Mouse (Mus musculus) liver, embryonic 11.5 days (tissue): Measurements from ENCODE around the gene Zc3h18. TPM values are rescaled to one million over a fixed set of nuclear protein-coding genes. Genes with fewer than 3 reads are reported as not detected.

Experiments used
- ATAC-seq: fragments of 200-750 bp; cut with Nextera tagmentation; replicated peaks from 2 replicates; pipeline ENCODE4 v1.8.0; 2017; ENCODE audit warnings: moderate number of reproducible peaks, mild to moderate bottlenecking, moderate TSS enrichment, moderate library complexity; ENCODE audit not compliant: low FRiP score
- DNase-seq: peaks from one replicate; pipeline ENCODE4 v3.0.0-alpha.2; 2017; ENCODE audit warnings: low spot score
- H3K27ac ChIP-seq: fragments of 300-500 bp; sonication (generic); 2 replicates; pipeline ENCODE4 v1.5.1; 2014; ENCODE audit warnings: mild to moderate bottlenecking, low read depth, low read length, control low read depth
- H3K27me3 ChIP-seq: fragments of 300-500 bp; sonication (generic); replicated peaks from 2 replicates; pipeline ENCODE4 v1.6.1; 2014; ENCODE audit warnings: low read length, mixed read lengths; ENCODE audit not compliant: control insufficient read depth, insufficient read depth
- H3K36me3 ChIP-seq: fragments of 300-500 bp; sonication (generic); 2 replicates; pipeline ENCODE4 v1.6.1; 2014; ENCODE audit warnings: mild to moderate bottlenecking, low read length, moderate library complexity, mixed read lengths; ENCODE audit not compliant: control insufficient read depth, insufficient read depth
- H3K4me1 ChIP-seq: fragments of 300-500 bp; sonication (generic); replicated peaks from 2 replicates; pipeline ENCODE4 v1.6.1; 2014; ENCODE audit warnings: low read length, mixed read lengths; ENCODE audit not compliant: control insufficient read depth, insufficient read depth
- H3K4me2 ChIP-seq: fragments of 300-500 bp; sonication (generic); 2 replicates; pipeline ENCODE4 v1.6.1; 2014; ENCODE audit warnings: mild to moderate bottlenecking, control low read depth, moderate library complexity
- H3K4me3 ChIP-seq: fragments of 300-500 bp; sonication (generic); 2 replicates; pipeline ENCODE4 v1.5.1; 2014; ENCODE audit warnings: low read depth, low read length, control low read depth
- H3K9ac ChIP-seq: fragments of 300-500 bp; sonication (generic); 2 replicates; pipeline ENCODE4 v1.6.1; 2014; ENCODE audit warnings: low read depth, low read length, control low read depth
- H3K9me3 ChIP-seq: fragments of 300-500 bp; sonication (generic); 2 replicates; pipeline ENCODE4 v1.6.1; 2016; ENCODE audit warnings: low read length, inconsistent platforms, mixed read lengths; ENCODE audit not compliant: control insufficient read depth
- WGBS: fragments of 180-500 bp; shearing (Covaris S2); extraction: QIAGEN DNeasy Blood & Tissue Kit; methylation state at CpG from one replicate; pipeline ENCODE4 v1.1.7; 2014; 5-methylcytosine and 5-hydroxymethylcytosine counted together
- polyA plus RNA-seq: library from polyadenylated mRNA; unstranded; fragments of >200 nt; fragmentation: Nextera tagmentation; extraction: Ambion mirVana; gene quantifications from 2 replicates; pipeline ENCODE4 v1.2.1, GENCODE M21; 2014

The Zc3h18 gene
- polyA plus RNA-seq, 1 experiment from 2014 or later, result 44.2 TPM

DNA sequence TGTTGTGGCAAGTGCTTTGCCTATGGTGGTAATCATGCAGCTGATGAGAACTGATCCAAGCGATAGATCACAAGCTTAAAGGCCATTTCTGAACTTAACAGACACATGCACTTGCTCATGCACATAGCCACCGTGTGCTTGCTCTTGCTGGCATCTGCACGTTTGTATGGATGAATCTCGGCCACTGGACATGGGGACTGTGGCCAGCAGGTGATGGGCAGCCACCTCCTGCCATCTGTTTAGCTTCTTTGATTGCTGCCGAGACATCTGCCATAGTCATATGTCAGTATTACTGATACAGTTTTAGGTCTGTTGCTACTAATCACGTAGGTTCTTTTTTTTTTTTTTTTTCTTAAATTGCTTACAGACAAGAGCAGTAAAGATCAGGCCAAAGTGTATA is 18.9 kb downstream of the Zc3h18 start:
- no peak for ATAC-seq
- Histone ChIP-seq H3K4me3 (no peak overlapping the region), H3K4me1 (no peaks in the 10 kb centered on the region), H3K9me3 (no peaks in the 10 kb centered on the region), H3K27ac (no peak overlapping the region), H3K4me2 (no peak overlapping the region), H3K27me3 (no peaks in the 10 kb centered on the region), H3K9ac (no peak overlapping the region), H3K36me3 (peaks cover 36% of the 10 kb centered on the region)
- WGBS, result 89% methylated on average over 6 of the region's 6 CpGs
- DNase-seq, result no peak

DNA sequence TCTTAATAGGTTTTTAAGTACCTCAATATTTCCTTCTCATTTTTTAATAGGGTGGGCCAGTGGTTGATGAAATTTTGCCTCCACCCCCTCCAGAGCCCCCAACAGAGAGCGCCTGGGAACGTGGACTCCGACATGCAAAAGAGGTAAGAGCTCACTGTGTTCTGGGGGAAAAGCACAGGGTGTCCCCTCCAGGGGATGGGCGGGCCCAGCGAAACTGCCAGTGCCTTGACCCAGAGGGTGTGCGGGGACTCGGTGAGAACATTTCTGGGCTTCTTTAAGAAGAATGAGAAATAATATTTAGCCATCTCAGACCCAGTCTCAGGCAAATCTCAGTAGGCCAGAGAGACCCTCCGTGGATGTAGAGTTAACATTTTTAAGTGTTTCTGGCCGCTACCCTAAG is 21.8 kb downstream of the Zc3h18 start:
- Histone ChIP-seq H3K36me3 (peaks cover 48% of the 10 kb centered on the region), H3K27ac (no peak overlapping the region), H3K4me2 (no peak overlapping the region), H3K9ac (no peak overlapping the region), H3K27me3 (no peaks in the 10 kb centered on the region), H3K4me3 (no peak overlapping the region), H3K9me3 (no peaks in the 10 kb centered on the region), H3K4me1 (no peaks in the 10 kb centered on the region)
- DNase-seq (no peak), ATAC-seq (no peak)
- 92% methylated on average over 9 of the region's 9 CpGs for WGBS

DNA sequence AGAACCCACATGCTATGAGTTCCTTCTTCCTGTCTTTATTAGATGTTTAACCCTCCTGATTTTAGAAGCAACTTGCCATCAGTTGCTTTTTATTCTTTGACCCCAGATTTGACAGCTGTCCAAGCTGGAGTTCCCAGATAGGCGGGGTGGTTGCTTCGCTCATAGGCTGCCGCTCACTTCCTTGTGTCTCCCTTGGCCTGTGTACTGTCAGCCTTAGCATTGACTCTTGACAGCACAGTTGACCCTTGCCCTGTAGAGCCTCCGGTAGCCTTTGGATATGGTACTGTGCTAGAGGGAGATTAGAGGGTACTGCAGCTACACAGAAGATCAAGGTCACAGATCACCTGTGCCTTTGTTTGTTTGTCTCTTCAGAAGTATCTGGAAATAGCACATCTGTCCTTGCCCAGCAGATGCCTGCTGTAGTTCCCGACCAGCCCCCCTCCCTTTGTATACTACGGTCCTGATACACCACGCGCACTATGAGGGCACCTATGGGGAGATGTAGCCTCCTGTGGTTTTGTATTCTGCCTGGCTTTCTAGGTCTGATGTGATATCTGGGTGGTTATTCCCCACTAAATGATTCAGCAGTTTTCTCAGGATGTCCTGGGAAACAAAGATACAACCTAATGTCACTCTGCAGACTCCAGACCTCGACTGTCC is 28.9 kb downstream of the Zc3h18 start:
- Histone ChIP-seq H3K27ac (0 out of 2 replicates have a peak overlapping the region, but pooled peaks have one; percentile 5), H3K9ac (no peak overlapping the region)
- WGBS, result 51% methylated on average over 9 of the region's 9 CpGs

DNA sequence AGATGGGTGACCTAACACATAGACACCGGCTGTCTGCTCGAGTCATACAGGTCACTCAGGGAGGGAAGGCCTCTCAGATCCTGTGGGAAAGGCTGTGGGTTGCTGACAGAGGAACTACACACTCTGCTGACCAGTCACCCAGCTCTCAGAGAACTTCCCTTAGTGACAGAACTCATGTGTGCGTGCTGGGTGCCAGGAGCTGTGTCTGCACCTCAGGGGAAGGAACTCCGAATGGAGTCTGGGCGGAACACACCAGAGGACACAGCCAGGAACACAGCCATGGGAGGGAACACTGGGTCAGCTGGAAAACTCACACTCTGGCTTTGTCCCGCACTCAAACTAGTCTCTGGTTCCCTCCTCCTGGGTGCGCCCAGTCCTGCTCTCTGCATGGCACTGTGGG is 31.3 kb downstream of the Zc3h18 start:
- Histone ChIP-seq H3K4me1 (peaks cover 9% of the 10 kb centered on the region), H3K4me2 (no peak overlapping the region), H3K9me3 (no peaks in the 10 kb centered on the region), H3K9ac (no peak overlapping the region), H3K27me3 (no peaks in the 10 kb centered on the region), H3K27ac (no peak overlapping the region), H3K36me3 (peaks cover 76% of the 10 kb centered on the region), H3K4me3 (no peak overlapping the region)
- ATAC-seq (no peak), DNase-seq (no peak)
- 92% methylated on average over 7 of the region's 7 CpGs for WGBS

More for the DNA sequence above, 28.9 kb downstream of the Zc3h18 start:
- Histone ChIP-seq H3K9me3 (no peaks in the 10 kb centered on the region), H3K36me3 (peaks cover 70% of the 10 kb centered on the region), H3K4me1 (peaks cover 9% of the 10 kb centered on the region), H3K4me3 (no peak overlapping the region), H3K27me3 (no peaks in the 10 kb centered on the region), H3K4me2 (no peak overlapping the region)
- no peak for DNase-seq
- peak; percentile 63; the same call in 1 of the 2 replicates for ATAC-seq

DNA sequence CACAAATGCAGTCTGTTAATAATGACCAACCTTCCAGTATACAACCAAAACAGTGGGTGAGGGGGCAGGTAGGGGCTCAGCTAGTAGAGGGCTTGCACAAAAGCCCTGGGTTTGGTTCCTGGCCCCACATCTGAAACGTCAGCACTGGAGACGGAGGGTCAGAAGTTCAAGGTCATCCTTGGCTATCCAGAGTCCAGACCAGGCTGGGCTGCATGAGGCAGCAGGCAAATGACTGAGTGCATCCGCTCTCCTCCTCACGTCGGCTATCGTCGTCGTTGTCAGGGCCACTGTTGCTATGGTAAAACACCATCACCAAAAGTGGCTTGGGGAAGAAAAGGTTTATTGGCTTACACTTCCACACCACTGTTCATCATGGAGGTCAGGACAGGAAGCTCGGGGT is 37.9 kb downstream of the Zc3h18 start:
- Histone ChIP-seq H3K9me3 (no peaks in the 10 kb centered on the region), H3K9ac (no peak overlapping the region)
- WGBS, result 86% methylated on average over 9 of the region's 9 CpGs

DNA sequence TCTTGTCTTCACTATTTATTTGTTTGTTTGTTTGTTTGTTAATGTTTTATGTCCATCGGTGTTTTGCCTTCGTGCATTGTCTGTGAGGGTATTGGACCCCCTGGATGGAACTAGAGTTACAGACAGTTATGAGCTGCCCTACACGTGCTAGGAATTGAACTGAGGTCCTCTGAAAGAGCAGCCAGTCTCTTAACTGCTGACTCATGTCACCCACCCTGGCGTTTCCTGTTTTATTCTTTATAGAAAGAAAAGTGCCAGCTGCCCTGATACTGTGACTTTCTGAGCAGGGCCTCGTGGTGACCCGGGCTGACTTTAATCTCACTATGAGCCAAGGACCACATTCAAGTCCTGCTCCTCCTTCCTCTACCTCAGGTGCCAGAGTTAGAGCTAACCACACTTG is 39.1 kb downstream of the Zc3h18 start:
- DNase-seq, result no peak
- H3K9me3 ChIP-seq, result no peaks in the 10 kb centered on the region
- 78% methylated on average over 6 of the region's 6 CpGs for WGBS
- H3K27ac ChIP-seq, result no peak overlapping the region
- H3K27me3 ChIP-seq, result no peaks in the 10 kb centered on the region
- H3K4me2 ChIP-seq, result no peak overlapping the region
- ATAC-seq, result no peak
- H3K4me1 ChIP-seq, result no peaks in the 10 kb centered on the region
- H3K4me3 ChIP-seq, result no peak overlapping the region
- no peak overlapping the region for H3K9ac ChIP-seq
- peaks cover 65% of the 10 kb centered on the region for H3K36me3 ChIP-seq

More for the DNA sequence above, 37.9 kb downstream of the Zc3h18 start:
- Histone ChIP-seq H3K36me3 (peaks cover 76% of the 10 kb centered on the region), H3K4me3 (no peak overlapping the region), H3K4me2 (no peak overlapping the region), H3K27ac (no peak overlapping the region), H3K4me1 (no peaks in the 10 kb centered on the region), H3K27me3 (no peaks in the 10 kb centered on the region)
- ATAC-seq (no peak), DNase-seq (no peak)

DNA sequence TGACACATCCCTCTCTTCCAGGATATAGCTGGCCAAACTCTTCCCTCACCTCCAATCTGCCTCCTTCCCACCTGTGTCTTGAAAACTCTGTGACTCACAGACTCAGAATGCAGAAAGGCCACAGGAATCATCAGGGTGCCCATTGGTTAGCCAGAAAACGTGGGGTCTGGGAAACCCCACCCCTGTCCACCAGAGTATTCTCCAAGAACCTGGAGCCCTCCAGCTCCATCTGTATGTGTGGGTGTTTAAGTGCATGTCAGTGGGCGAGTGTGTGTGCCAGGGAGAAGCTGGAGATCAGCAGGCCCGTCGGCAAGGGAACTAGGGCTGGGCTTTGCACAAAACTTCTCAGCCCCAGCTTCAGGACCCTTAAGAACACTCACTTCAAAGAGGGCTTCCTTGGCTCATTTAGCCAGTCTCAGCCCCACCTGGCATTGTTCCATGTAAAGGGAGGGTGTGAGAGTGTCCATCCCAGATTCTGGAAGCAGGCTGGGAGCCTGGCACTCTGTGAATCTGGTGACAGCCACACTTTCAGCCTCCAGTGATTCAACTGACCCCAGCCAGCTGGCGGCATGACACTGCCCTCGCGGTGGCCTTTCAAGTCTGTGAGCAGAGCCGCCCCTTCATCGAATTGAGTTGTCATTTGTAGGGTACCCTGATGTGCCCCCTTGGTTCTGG is 43.6 kb downstream of the Zc3h18 start:
- DNase-seq, result no peak

DNA sequence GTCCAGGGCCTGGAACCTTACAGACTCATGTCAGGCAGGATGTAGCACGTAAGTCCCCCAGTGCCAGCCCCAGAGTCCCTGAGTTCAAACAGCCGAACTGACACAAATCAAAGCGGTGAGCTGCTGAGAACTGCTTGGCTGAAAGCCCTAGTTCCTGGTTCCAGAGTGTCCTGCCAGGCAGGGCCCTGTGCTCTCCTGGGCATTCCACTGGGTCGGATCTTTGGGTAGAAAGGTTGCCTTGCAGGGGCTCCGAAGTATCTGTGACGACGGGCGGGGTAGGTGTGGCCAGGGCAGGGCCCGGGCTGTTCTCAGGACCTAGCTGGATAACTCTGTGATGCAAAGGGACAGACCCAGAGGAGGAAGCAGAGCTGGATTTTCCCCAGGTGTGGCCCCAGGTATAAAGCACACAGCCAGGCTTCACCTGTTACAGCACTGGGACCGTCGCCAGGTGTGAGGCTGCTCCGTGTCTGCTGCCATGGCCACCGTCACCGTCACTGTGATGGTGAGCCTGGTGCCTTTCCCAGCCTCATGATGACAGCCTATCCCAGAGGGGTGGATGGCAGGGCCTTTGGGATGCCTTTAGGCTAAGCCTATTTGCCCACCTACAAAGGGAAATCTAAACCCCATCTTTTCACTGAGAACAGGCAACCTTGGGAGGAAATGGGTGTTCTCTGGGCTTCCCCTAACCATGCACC is 45.1 kb downstream of the Zc3h18 start, which contains the start of gene Il17c:
TSS of gene Il17c (plus strand) at position 645 of the 695 bp plus-strand sequence.
- WGBS, result 78% methylated on average over 14 of the region's 14 CpGs
- Histone ChIP-seq H3K4me3 (no peak within 1 kb of the TSS), H3K9me3 (no peaks in the 10 kb centered on the region), H3K27ac (no peak within 1 kb of the TSS), H3K4me2 (no peak within 1 kb of the TSS), H3K36me3 (peaks cover 16% of the 10 kb centered on the region), H3K4me1 (no peaks in the 10 kb centered on the region), H3K9ac (no peak within 1 kb of the TSS), H3K27me3 (no peaks in the 10 kb centered on the region)
- DNase-seq, result no peak
- no peak for ATAC-seq

More for the DNA sequence above, 43.6 kb downstream of the Zc3h18 start:
- Histone ChIP-seq H3K9ac (no peak overlapping the region), H3K27me3 (no peaks in the 10 kb centered on the region), H3K4me3 (no peak overlapping the region), H3K27ac (no peak overlapping the region), H3K36me3 (peaks cover 26% of the 10 kb centered on the region), H3K4me1 (no peaks in the 10 kb centered on the region), H3K4me2 (no peak overlapping the region), H3K9me3 (no peaks in the 10 kb centered on the region)
- ATAC-seq, result no peak
- 76% methylated on average over 9 of the region's 9 CpGs for WGBS
